Mouse (Mus musculus) T-helper 1 cell (primary cell): ENCODE results near the gene Mettl4.
"Not testable (repeated sequence)": the region's sequence is repeated elsewhere in the genome, so short reads cannot be mapped to it uniquely, and the experiment has no call there.

Source experiments
- in situ Hi-C: fragments of 300-600 bp; cut with MboI, MseI; formaldehyde crosslinking; loops from one replicate; pipeline ENCODE4 v1.15.1; 2025; ENCODE audit warnings: high pct_unique_total_duplicates

Mettl4 gene

DNA sequence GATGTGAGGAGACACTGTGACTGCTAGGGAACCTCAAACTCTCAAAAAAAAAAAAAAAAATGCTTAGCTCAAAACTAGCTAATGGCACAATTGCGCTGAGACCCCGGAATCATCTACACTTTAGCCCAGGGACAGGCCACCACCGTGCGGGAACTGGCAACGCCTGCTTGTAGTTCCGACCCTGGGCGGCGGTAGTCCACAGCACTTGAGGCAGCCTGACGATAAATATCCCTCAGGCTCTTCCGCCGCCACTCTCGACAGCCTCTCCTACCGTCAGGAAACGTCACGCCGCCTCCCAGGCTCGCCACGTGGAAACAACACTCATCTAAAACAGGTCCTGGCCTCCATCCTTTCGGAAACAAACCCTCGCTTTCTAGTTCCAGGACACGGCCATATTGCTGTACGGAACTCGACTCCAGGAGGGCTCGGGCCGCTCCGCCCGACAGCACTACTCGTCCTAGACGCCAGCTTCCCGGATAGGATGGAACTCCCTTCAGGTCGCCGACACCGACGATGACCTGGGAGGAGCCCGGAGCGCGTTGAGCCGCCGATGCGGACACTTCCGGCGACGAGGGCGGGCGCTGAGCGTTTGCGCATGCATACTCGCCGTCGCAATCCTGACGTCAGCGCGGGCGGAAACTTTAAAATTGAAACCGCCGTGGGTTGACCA, at the start of gene Mettl4:
Gene Mettl4, minus strand, starts transcription at position 554 of the 670 bp plus-strand sequence.
- in situ Hi-C loops = no loop called here

DNA sequence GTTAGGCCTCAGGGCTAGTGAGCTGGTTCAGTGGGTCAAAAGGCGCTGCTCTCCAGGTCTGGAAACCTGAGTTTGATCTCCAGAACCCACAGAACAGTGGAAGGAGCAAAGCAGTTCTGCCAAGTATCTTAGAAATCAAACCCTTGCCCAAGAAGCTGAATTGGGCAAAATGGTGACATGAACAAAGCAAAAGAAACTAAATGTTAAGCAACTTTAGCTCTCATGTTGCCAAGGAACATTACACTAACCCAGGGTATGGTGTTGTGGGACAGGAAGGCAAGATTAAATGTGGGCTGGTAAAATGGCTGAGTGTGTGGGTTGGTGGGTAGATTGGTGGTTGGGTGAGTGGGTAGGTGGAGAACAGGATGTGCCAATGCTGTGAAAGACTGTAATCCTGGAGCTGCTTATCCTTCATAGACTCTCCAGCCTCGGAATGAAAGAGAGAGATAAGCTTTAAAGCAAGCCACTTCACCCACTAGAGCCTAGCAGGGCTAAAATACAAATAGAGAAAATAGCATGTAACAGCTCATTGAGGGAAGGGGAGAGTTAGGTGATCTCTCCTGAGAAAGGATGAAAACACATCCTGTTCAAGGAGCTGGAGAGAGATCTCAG, 29.2 kb upstream of the Mettl4 start:
- in situ Hi-C loops = no loop called here

- in situ Hi-C loops = no loop called here
Observed at GRCm38 (mm10) chr17:94768491-94768890, 18.7 kb upstream of the Mettl4 start.

DNA sequence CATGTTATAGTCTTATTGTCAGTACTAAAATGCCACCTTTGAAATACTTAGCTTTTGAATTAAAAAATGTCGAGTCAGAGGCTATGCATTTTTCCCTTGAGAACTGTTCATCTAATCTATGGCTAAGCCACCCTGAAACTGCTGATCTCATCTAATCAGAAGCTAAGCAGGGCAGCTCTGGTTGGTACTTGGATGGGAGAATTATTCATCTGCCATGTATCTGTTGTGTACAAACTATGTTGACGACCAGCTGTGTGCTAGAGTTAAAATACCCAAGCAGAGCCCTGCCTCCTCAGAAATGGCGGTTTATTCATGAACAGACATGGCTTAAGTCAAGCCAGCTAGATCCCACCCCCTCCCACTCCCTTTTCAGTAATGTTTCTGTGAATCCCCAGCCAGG, 14.9 kb upstream of the Mettl4 start:
- in situ Hi-C loops = no loop called here

- in situ Hi-C loops = no loop called here
Observed at GRCm38 (mm10) chr17:94764011-94764410, 14.2 kb upstream of the Mettl4 start.

DNA sequence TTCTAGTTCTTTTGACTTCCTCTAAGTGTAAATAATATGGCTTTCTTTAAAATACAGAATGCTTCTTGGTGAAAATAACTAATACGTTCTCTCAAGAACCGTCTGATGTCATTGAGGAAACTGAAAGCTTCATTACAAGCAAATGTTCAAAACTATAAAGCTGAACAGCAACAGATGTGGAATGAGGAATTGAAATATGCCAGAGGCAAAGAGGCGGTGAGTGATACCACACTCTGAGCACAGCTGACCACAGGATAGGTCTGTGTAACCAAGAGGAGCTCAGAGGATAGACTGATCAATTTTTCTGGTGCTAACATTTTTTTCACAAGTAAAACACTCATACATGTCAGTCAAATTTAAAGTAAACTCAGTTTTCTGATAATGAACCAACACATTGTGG, 12.6 kb upstream of the Mettl4 start:
- in situ Hi-C loops = no loop called here

DNA sequence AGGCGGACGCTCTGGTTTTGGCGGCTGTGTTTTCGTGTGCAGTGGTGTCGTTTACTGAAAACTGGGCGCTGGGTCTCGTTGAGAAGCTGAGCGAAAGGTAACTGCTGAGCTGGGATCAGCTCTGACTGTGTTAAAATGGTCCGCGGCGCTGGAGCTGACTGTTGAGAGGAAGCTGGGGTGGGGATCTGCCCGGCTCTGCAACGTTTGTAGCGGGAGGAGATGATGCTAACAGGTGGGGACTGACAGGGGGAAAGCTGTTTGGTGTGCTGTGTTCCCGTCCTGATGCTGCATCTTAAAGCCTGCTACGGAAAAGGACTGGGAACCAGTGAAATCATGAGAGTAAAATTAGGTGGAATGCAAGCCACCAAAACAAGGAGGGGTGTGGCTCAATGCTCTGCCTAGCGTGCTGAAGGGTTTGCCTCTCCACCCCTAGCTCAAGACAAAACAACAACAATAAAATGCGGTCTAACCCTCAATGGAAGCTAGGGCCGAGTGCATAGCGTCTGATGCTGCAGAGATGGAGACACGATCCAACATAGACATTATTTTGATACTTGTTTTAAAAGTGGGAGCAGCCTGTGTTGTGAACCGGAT, 414 bp upstream of the Mettl4 start:
- in situ Hi-C loops = no loop called here

DNA sequence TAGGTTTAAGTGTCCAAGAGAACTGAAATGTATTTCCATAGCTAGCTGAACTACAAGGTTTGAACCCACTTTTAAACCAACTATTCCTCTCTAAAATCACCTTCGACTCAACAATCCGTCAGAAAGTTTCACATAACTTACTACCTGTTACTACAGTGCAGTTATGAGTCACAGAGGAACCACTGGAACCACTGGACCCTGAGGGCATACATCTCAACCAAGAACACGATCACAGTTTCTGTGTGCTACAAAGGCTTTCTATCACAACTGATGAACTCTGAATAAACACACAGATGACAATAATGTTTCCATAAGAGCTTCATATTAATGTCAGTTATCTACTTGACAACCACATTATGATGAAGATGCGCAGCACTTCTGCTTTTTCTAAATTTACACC, 11.6 kb downstream of the Mettl4 start:
- in situ Hi-C loops = no loop called here

GRCm38 (mm10) chr17:94735885-94736284, 13.9 kb downstream of the Mettl4 start:
- in situ Hi-C loops = no loop called here

- in situ Hi-C loops = no loop called here
Observed at GRCm38 (mm10) chr17:94735437-94735836, 14.4 kb downstream of the Mettl4 start.

- in situ Hi-C loops = not testable (repeated sequence)
Observed at GRCm38 (mm10) chr17:94730416-94730815, 19.4 kb downstream of the Mettl4 start.

- in situ Hi-C loops = no loop called here
Observed at GRCm38 (mm10) chr17:94726750-94727149, 23.1 kb downstream of the Mettl4 start.

DNA sequence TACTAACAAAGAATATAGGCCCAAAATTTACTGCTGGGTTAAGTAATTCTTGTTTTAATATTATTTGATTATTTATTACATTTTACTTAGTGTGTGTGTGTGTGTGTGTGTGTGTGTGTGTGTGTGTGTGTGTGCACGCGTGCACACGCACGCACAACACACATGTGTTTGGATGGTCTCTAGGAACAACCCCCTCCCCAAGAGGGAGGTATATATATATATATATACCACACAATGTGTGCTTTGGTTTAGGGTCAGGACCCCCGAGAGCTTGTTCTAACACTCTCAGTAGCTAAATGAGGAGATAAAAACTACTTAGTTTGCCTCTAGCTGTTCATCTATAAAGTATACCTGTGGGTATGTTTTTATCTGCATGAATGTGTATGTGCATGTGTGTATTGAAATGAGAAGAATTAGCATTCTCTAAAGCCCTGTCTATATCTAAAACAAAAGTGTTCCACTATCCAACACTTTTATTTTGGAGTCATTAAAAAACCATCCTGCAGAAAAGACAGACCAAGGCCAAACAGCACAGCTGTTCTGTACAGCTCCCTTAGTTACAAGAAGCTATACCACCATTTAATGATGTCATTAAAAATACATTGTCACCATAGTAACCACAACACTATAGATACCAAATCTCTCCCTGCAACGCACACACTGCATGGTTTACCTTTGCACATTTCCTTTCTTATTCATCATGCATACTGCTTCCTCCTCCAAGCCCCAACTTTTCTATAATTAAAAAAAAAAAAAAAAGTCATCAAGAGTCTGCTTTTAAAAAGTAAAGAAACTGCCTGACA, 76.1 kb downstream of the Mettl4 start:
- in situ Hi-C loops = no loop called here
